Mouse (Mus musculus) small intestine, adult 2 months (tissue): Measurements from ENCODE around the gene Comt.

Source experiments
- CTCF ChIP-seq: fragments of 200-500 bp; IDR thresholded peaks from 2 replicates; pipeline ENCODE4 v1.5.1; 2012; ENCODE audit warnings: low read depth, mild to moderate bottlenecking, control low read depth, inconsistent platforms, low read length, moderate library complexity, mixed read lengths; ENCODE audit not compliant: insufficient replicate concordance, insufficient read length; ENCODE audit errors: extremely low read depth
- POLR2A ChIP-seq: fragments of 200-500 bp; IDR thresholded peaks from 2 replicates; pipeline ENCODE4 v1.6.1; 2012; ENCODE audit warnings: low read depth, mild to moderate bottlenecking, control low read depth, inconsistent platforms, low read length, moderate library complexity

DNA sequence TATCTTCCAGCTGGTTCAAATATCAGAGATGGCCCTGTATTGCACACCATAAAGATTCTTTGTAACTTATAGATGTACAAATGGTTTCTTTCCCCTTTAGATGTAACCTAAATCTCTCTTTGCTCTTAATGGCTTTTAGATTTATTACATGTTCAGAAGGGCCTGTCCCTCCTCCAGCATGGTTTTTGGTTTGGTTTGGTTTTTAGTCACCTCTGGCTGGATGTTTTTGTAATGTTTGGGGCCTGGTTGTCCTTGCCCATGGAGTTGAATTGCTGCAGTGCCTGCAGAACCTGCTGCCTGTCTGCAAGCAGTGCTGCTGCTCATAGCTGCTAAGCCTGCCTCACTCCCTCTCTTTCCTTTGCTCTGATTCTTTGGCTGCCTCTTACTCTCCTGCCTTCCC is 20.6 kb upstream of the Comt start:
- TF ChIP-seq CTCF (no peak), POLR2A (no peak)
